Mouse (Mus musculus) lung, postnatal 0 days (tissue): ENCODE measurements around the gene Wdfy2.

Experiments used
- CTCF ChIP-seq: IDR thresholded peaks from 2 replicates; pipeline ENCODE4 v1.5.1; 2016; ENCODE audit warnings: antibody characterized with exemption, mild to moderate bottlenecking
- EP300 ChIP-seq: IDR thresholded peaks from 2 replicates; pipeline ENCODE4 v1.6.1; 2016; ENCODE audit warnings: antibody characterized with exemption, mild to moderate bottlenecking, control low read depth

DNA sequence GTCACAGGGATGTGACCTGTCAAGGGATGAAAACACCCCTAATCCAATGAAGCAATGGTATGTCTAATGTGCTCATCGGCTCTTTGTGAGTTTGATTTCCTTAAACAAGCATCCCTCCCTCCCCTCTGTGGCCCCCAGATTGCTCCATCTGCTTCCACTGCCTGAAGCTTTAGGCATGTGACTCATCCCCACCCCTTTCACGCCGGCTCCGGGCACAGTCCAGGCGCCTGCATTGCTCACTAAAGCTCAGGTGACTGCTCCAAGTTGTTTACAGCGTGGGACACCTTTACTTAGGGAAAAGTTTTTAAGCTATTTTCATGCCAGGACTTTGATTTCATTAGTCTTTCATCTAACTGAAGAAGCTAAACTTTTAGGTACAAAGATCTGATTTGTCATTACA is 22.9 kb upstream of the Wdfy2 start:
- TF ChIP-seq CTCF (no peak), EP300 (no peak)
